Mouse (Mus musculus) T-helper 2 cell (primary cell): Measurements from ENCODE around the gene Fosl1.

Experiments used
- in situ Hi-C: fragments of 300-600 bp; cut with MboI, MseI; formaldehyde crosslinking; loops from one replicate; pipeline ENCODE4 v1.15.1; 2025; ENCODE audit warnings: high pct_unique_total_duplicates

The Fosl1 gene

GRCm38 (mm10) chr19:5424782-5425741, 22.3 kb upstream of the Fosl1 start, which contains the start of the genes Drap1 and AI837181:
Gene Drap1, minus strand, starts transcription at chr19:5424979.
Gene AI837181, plus strand, starts transcription at chr19:5425144.
- in situ Hi-C loops: no loop called here

- in situ Hi-C loops: no loop called here
Measured at GRCm38 (mm10) chr19:5425906-5426565, 21.3 kb upstream of the Fosl1 start.

- in situ Hi-C loops: no loop called here
Measured at GRCm38 (mm10) chr19:5426640-5427290, 20.6 kb upstream of the Fosl1 start.

- in situ Hi-C loops: no loop called here
Measured at GRCm38 (mm10) chr19:5428083-5428482, 19.3 kb upstream of the Fosl1 start.

DNA sequence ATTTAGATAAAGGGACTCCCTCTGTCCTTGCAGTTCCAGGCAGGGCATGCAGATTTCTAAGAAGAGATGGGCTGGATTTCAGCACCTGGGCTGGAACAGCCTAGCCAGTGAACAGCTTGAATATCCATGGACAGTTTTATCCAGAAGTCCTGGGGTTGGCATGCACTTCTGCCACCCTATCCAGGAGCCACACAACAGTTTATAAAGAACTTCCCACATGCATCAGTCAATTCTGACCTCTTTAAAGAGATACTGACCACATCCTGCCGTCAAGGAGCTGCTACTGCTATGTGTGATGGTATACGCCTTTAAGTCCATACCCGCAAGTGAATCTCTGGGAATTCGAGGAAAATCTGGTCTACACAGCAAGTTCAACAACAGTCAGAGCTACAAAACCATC, 18.1 kb upstream of the Fosl1 start:
- in situ Hi-C loops: no loop called here

GRCm38 (mm10) chr19:5429806-5430205, 17.5 kb upstream of the Fosl1 start:
- in situ Hi-C loops: no loop called here

- in situ Hi-C loops: no loop called here
Measured at GRCm38 (mm10) chr19:5430408-5430807, 16.9 kb upstream of the Fosl1 start.

DNA sequence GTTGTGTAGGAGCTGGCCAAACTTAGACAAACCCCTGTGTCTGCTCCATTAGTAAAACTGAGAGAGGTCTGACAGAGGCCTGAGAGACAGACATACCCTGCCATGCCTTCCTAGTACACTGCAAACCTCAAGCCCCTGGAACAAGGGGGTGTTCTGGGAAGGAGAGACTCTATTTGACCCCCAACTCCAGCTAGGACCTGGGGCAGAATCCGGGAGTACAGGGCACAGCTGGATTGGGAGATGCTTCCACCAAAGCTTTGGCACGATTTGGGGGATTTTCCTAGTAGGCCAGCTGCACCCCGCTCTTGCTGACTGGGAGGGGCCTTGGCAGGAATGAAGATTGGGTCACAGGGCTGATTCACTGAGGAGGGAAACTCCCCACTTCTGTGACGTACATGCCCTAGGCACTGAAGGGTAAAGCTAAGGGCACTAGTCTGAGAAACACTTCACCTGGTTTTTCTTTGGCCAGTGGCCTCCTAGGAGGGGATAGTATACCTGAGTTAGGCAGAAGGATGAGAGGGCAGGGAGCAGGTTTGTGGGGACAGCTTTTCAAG, 15.4 kb upstream of the Fosl1 start:
- in situ Hi-C loops: no loop called here

- in situ Hi-C loops: no loop called here
Measured at GRCm38 (mm10) chr19:5432992-5433852, 14.1 kb upstream of the Fosl1 start.

- in situ Hi-C loops: no loop called here
Measured at GRCm38 (mm10) chr19:5433951-5434350, 13.4 kb upstream of the Fosl1 start.

DNA sequence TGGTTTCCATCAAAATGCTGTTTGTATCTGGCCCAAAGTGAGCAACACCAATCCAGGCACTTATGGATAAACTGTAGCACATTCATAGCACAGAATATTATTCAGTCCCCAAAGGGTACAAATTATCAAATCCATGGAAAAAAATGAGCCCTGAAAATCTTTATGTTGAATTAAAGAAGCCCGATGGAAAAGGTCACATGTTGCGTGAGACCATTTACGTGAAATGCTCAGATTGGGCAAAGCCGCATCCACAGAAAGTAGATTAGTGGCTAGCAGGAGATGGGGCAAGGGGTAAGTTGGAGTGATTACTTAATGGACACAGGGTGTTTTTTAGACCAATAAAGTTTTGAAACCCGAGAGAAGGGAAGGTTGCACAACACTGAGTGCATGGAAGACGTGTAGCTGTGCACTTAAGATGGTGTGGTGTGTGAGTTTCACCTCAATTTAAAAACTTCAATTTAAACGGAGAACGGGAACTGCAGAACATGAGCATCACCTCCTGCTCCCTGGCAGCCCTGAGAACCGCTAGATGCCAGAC, 2.9 kb upstream of the Fosl1 start:
- in situ Hi-C loops: no loop called here

- in situ Hi-C loops: no loop called here
Measured at GRCm38 (mm10) chr19:5444954-5445353, 2.4 kb upstream of the Fosl1 start.

- in situ Hi-C loops: no loop called here
Measured at GRCm38 (mm10) chr19:5445747-5446146, 1.6 kb upstream of the Fosl1 start.

- in situ Hi-C loops: no loop called here
Measured at GRCm38 (mm10) chr19:5448354-5449150, 1.2 kb downstream of the Fosl1 start.

- in situ Hi-C loops: no loop called here
Measured at GRCm38 (mm10) chr19:5449673-5450072, 2.3 kb downstream of the Fosl1 start.

DNA sequence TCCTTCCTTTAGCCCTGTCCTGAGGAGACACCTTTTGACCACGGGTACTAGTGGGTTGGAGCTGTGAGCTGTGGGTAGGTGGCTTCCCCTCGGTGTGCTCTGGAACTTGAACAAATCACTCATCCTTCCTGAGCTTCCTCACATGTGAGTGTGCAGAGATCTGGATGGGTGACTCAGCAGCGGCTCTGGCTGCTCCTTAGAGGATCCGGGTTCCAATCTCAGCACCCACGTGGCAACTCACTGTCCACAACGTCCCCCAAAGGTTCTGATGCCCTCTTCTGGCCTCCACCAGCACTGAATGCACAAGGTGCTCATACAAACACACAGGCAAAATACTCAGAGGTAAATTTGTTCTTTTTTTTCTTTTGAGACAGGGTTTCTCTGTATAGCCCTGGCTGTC, 4.4 kb downstream of the Fosl1 start:
- in situ Hi-C loops: no loop called here

- in situ Hi-C loops: no loop called here
Measured at GRCm38 (mm10) chr19:5455037-5455436, 7.7 kb downstream of the Fosl1 start.

- in situ Hi-C loops: no loop called here
Measured at GRCm38 (mm10) chr19:5455568-5455967, 8.2 kb downstream of the Fosl1 start.

DNA sequence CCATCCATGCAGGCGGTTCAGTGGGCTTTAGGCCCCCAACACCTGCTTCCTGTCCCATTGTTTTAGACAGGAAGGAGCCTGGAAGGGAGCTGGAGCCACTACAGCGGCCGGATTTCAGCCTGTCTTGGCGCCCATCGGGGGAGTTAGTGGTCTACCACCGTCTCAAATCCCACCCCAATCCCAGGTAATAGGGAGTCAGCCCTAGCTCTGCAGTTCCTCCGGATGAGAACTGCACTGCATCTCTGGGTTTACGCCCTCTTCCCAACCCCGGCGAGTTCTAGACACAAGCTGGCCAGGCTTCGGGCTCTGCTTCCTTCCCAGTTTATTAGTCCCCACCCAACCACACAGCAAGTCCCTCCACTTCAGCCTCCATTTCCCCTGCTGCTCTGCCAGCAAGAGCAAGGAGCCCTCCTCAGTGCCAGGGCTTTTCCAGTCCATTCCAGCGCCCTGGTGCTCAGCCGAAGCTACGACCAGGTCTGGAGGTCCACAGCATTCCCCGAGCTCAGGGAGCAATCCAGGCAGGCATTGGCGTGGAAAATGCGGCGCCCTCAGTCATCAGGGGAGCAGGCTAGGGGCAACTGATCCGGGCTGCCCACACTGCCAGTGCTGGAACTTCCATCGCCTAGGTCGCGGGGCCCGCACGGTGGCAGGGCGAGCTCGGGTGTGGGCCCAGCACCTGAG, 9.0 kb downstream of the Fosl1 start:
- in situ Hi-C loops: no loop called here
